Mouse (Mus musculus) CD4-positive naive resting alpha-beta T cell, adult 57 days (primary cell): ENCODE measurements around the gene Olfr767. TPM values are rescaled to one million over a fixed set of nuclear protein-coding genes. Genes with fewer than 3 reads are reported as not detected.

Experiments
- total RNA-seq: library from RNA; stranded (reverse); gene quantifications from one replicate; pipeline ENCODE4 v1.2.4, GENCODE M21; 2023

Olfr767 gene
- total RNA-seq: not detected

DNA sequence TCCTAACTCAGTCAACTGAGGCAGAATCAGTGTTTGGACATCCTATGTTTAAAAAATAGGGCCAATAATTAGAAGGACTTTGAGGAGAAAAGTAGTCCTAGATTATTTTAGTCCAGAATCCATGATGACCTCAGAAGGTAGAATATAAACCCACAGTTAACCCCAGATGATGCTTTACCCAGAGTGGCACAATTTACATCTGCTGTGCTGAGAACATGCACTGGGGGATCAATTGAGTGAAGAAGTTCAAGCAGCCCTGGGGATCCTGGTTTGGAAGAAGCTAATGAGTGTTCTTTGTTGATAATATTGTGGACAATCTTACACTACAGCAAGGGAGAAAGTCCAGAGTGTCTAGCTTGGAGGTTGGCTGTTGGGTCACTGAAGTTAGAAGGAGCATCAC lies at the start of gene Olfr767:
TSS of gene Olfr767 (minus strand) at position 101 of the 400 bp plus-strand sequence.

DNA sequence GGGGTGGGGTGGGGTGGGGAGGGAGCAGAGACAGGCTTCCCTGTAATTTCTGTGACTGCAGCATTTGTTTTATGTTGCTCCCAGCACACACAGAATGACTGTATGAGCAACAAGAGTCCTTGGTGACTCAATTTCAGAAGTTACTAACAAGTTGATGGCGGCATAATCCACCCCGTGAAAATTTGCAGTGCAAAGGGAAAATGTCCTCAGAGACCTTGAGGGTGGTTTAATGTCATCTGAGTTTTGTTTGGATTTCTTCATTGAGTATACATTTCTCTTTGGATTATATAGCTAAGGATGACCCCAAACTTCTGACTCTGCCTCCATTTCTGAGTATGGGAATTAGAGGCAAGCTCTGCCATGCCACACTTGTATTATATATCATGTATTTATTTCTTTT lies 35.1 kb upstream of the Olfr767 start, which contains the start of gene Olfr769:
TSS of gene Olfr769 (minus strand) at position 101 of the 400 bp plus-strand sequence.

DNA sequence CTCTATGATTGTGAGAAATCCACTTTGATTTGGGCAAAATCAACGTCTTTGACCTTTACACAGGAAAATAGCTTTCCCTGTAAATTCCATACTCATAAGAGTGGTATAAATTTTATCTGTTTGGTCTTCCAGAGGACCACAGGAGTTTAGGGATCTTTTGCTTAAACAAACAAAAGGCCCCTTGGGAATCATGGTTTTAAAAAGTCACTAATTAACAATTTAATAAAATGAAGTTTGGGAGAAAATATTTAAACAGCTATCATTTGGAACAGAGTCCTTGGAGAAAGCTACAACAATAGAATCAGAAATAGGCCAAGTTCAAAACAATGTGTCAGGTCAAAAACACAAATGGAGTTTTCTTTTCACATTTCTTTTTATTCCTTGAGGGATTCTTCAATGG lies 16.6 kb upstream of the Olfr767 start, which contains the start of gene Olfr768:
TSS of gene Olfr768 (minus strand) at position 101 of the 400 bp plus-strand sequence.

DNA sequence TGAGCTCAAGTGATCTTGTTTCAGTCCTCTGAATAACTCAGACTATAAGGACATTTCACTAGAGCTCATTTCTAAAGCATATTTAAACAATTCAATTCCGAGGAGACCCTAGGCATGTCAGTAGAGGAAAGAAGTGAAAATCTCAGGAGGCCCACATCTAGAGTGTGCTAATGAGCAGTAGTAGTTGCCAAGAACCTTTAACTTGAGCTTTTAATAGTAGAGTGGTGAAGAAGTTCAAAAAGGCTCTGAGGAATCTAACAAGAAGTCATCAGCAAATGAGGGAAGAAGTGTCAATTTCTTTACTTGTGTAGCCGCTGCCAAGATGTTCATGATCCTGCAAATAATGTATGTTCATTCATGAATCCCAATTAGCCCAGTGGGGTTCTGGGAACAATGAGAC lies 13.8 kb downstream of the Olfr767 start, which contains the start of gene Olfr766-ps1:
TSS of gene Olfr766-ps1 (minus strand) at position 101 of the 400 bp plus-strand sequence.

DNA sequence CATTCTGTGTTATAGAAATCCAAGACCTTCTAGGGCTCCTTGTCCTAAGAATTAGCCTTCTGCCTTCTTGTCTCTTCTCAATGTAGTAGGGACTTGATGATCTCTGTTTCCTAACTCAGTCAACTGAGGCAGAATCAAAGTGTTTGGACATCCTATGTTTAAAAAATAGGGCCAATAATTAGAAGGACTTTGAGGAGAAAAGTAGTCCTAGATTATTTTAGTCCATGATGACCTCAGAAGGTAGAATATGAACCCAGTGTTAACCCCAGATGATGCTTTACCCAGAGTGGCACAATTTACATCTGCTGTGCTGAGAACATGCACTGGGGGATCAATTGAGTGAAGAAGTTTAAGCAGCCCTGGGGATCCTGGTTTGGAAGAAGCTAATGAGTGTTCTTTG lies 32.8 kb downstream of the Olfr767 start, which contains the start of gene Olfr765:
TSS of gene Olfr765 (minus strand) at position 101 of the 400 bp plus-strand sequence.

DNA sequence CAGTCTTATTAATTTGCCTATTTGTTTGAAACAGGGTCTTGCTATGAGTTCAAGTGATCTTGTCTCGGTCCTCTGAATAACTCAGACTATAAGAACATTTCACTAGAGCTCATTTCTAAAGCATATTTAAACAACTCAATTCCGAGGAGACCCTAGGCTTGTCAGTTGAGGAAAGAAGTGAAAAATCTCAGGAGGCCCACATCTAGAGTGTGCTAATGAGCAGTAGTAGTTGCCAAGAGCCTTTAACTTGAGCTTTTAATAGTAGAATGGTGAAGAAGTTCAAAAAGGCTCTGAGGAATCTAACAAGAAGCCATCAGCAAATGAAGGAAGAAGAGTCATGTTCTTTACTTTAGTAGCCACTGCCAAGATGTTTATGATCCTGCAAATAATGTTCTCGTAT lies 42.9 kb downstream of the Olfr767 start, which contains the start of gene Olfr764-ps1:
TSS of gene Olfr764-ps1 (minus strand) at position 101 of the 400 bp plus-strand sequence.

Other genes with a start within 250 kb of the Olfr767 start
- 11.5 TPM for gene Gdf11, start 191.2 kb downstream of the Olfr767 start, total RNA-seq
- 2.3 TPM for gene Cd63, start 181.9 kb downstream of the Olfr767 start, total RNA-seq
- 12.7 TPM for gene Rdh5, start 160.0 kb downstream of the Olfr767 start, total RNA-seq
- 54.9 TPM for gene Bloc1s1, start 158.9 kb downstream of the Olfr767 start, total RNA-seq
- 8.2 TPM for gene Itga7, start 149.1 kb downstream of the Olfr767 start, total RNA-seq
- not detected for gene Mettl7b, start 121.9 kb downstream of the Olfr767 start, total RNA-seq
- gene Olfr9, start 93.5 kb downstream of the Olfr767 start, total RNA-seq: 2.8 TPM
- not detected for gene Olfr763, start 72.1 kb downstream of the Olfr767 start, total RNA-seq
- not detected for gene Olfr764-ps1, start 43.0 kb downstream of the Olfr767 start, total RNA-seq
- gene Olfr765, start 32.9 kb downstream of the Olfr767 start, total RNA-seq: not detected
- gene Olfr766-ps1, start 13.9 kb downstream of the Olfr767 start, total RNA-seq: not detected
- gene Olfr768, start 16.5 kb upstream of the Olfr767 start, total RNA-seq: not detected
- gene Olfr769, start 35.0 kb upstream of the Olfr767 start, total RNA-seq: not detected
- gene Olfr770, start 56.1 kb upstream of the Olfr767 start, total RNA-seq: not detected
- gene Olfr771, start 81.8 kb upstream of the Olfr767 start, total RNA-seq: not detected
- gene Olfr772, start 95.0 kb upstream of the Olfr767 start, total RNA-seq: not detected
- gene Olfr773, start 104.5 kb upstream of the Olfr767 start, total RNA-seq: not detected
- not detected for gene Olfr774, start 153.3 kb upstream of the Olfr767 start, total RNA-seq
- gene Olfr775, start 165.5 kb upstream of the Olfr767 start, total RNA-seq: not detected
- gene Olfr776, start 176.2 kb upstream of the Olfr767 start, total RNA-seq: not detected
- gene Olfr777, start 188.6 kb upstream of the Olfr767 start, total RNA-seq: not detected
- gene Olfr780, start 235.2 kb upstream of the Olfr767 start, total RNA-seq: not detected
- gene Olfr781, start 245.9 kb upstream of the Olfr767 start, total RNA-seq: not detected